Mouse (Mus musculus) cerebellum, adult 9-10 months (tissue): Measurements from ENCODE around the gene Nanog.
"Not testable (repeated sequence)": the region's sequence is repeated elsewhere in the genome, so short reads cannot be mapped to it uniquely, and the experiment has no call there.

Experiments
- DNase-seq: peaks from one replicate; pipeline ENCODE4 v3.0.0; 2022

Gene Nanog

GRCm38 (mm10) chr6:122703706-122704105 lies 3.6 kb upstream of the Nanog start:
- DNase-seq, result no peak

GRCm38 (mm10) chr6:122706337-122706840 lies 900 bp upstream of the Nanog start:
- no peak for DNase-seq

GRCm38 (mm10) chr6:122708826-122709225 lies 1.5 kb downstream of the Nanog start:
- no peak for DNase-seq

GRCm38 (mm10) chr6:122711455-122711854 lies 4.2 kb downstream of the Nanog start:
- DNase-seq, result no peak

- not testable (repeated sequence) for DNase-seq
Observed at GRCm38 (mm10) chr6:122713116-122713515, 5.8 kb downstream of the Nanog start.

- DNase-seq, result no peak
Observed at GRCm38 (mm10) chr6:122714707-122715365, 7.5 kb downstream of the Nanog start.

- no peak for DNase-seq
Observed at GRCm38 (mm10) chr6:122715886-122716285, 8.6 kb downstream of the Nanog start.

GRCm38 (mm10) chr6:122718224-122718623 lies 10.9 kb downstream of the Nanog start:
- DNase-seq, result not testable (repeated sequence)

GRCm38 (mm10) chr6:122719942-122720341 lies 12.7 kb downstream of the Nanog start:
- peak; percentile 63 for DNase-seq

- peak; percentile 90 for DNase-seq
Observed at GRCm38 (mm10) chr6:122739952-122740351, 32.7 kb downstream of the Nanog start.

- peak; percentile 61 for DNase-seq
Observed at GRCm38 (mm10) chr6:122741460-122742227, 34.4 kb downstream of the Nanog start.

GRCm38 (mm10) chr6:122742228-122742899 lies 35.1 kb downstream of the Nanog start:
- peak; percentile 82 for DNase-seq

GRCm38 (mm10) chr6:122743353-122743752 lies 36.1 kb downstream of the Nanog start:
- DNase-seq, result peak; percentile 61

- DNase-seq, result no peak
Observed at GRCm38 (mm10) chr6:122744505-122745249, 37.4 kb downstream of the Nanog start.

GRCm38 (mm10) chr6:122750579-122750978 lies 43.3 kb downstream of the Nanog start:
- no peak for DNase-seq

GRCm38 (mm10) chr6:122755913-122756312 lies 48.6 kb downstream of the Nanog start:
- DNase-seq, result no peak

- DNase-seq, result no peak
Observed at GRCm38 (mm10) chr6:122758732-122759131, 51.4 kb downstream of the Nanog start.

- DNase-seq, result peak; percentile 94
Observed at GRCm38 (mm10) chr6:122761011-122761599, 53.8 kb downstream of the Nanog start.

- no peak for DNase-seq
Observed at GRCm38 (mm10) chr6:122761901-122762300, 54.6 kb downstream of the Nanog start.

- DNase-seq, result no peak
Observed at GRCm38 (mm10) chr6:122762480-122762879, 55.2 kb downstream of the Nanog start.

GRCm38 (mm10) chr6:122762952-122763700 lies 55.8 kb downstream of the Nanog start:
- no peak for DNase-seq
